Mouse (Mus musculus) cortical plate, adult 2 months (tissue): Measurements from ENCODE around the gene Gsg1.

Source experiments
- CTCF ChIP-seq: fragments of 200-500 bp; IDR thresholded peaks from 2 replicates; pipeline ENCODE4 v1.5.1; 2011; ENCODE audit warnings: mild to moderate bottlenecking, control low read depth, low read length; ENCODE audit not compliant: insufficient read depth; ENCODE audit errors: extremely low read depth
- POLR2A ChIP-seq: fragments of 200-500 bp; IDR thresholded peaks from 2 replicates; pipeline ENCODE4 v1.6.1; 2011; ENCODE audit warnings: mild to moderate bottlenecking, low read length, control low read depth; ENCODE audit not compliant: insufficient read depth; ENCODE audit errors: extremely low read depth

DNA sequence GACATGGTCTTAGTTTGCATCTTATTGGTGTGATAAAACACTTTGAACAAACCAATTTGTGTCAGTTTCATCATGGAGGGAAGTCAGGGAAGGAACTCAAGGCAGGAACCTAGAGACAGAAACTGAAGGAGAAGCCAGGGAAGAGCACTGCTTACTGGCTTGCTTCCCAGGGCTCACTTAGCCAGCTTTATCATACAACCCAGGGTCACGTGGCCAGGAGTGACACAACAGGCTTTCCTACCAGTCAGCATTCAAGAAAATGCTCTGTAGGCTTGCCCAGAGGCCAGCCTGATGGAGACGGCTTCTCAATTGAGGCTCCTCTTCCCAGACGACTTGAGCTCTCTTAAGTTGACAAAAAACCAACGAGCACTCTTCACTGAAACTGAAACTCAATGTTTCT, 59.2 kb downstream of the Gsg1 start:
- TF ChIP-seq CTCF = no peak
- no peak for TF ChIP-seq POLR2A
